Mouse (Mus musculus) liver, embryonic 14 days (tissue): Measurements from ENCODE around the gene Rpl34. TPM values are rescaled to one million over a fixed set of nuclear protein-coding genes. Genes with fewer than 3 reads are reported as not detected.

Experiments
- polyA plus RNA-seq: library from polyadenylated mRNA; depleted of rRNA; stranded (reverse); fragments of >200 nt; gene quantifications from 2 replicates; pipeline ENCODE4 v1.2.3, GENCODE M21; 2012; rRNA removed

Rpl34 gene
- 1,354 and 1,466 TPM in 2 replicates for polyA plus RNA-seq

GRCm38 (mm10) chr3:130730189-130730653 is at the start of gene Rpl34:
Gene Rpl34 (minus strand): TSS chr3:130730398.

GRCm38 (mm10) chr3:130708967-130709924 is 21.0 kb downstream of the Rpl34 start, which contains the start of gene Ostc:
Gene Ostc (minus strand): TSS chr3:130709444.

Other genes with a start within 250 kb of the Rpl34 start
- gene Etnppl, start 113.0 kb downstream of the Rpl34 start, polyA plus RNA-seq: 0.01 TPM in 1 of 2 replicates, not detected in the other
- 108 and 118 TPM in 2 replicates for gene Ostc, start 21.0 kb downstream of the Rpl34 start, polyA plus RNA-seq